Mouse (Mus musculus): ENCODE measurements at regions not wholly inside any gene's neighbourhood (a gene's known extent, or its start where the extent isn't known, plus 50 kb on each side); places are given as distances from the start of the nearest gene placed in this dataset.

DNA sequence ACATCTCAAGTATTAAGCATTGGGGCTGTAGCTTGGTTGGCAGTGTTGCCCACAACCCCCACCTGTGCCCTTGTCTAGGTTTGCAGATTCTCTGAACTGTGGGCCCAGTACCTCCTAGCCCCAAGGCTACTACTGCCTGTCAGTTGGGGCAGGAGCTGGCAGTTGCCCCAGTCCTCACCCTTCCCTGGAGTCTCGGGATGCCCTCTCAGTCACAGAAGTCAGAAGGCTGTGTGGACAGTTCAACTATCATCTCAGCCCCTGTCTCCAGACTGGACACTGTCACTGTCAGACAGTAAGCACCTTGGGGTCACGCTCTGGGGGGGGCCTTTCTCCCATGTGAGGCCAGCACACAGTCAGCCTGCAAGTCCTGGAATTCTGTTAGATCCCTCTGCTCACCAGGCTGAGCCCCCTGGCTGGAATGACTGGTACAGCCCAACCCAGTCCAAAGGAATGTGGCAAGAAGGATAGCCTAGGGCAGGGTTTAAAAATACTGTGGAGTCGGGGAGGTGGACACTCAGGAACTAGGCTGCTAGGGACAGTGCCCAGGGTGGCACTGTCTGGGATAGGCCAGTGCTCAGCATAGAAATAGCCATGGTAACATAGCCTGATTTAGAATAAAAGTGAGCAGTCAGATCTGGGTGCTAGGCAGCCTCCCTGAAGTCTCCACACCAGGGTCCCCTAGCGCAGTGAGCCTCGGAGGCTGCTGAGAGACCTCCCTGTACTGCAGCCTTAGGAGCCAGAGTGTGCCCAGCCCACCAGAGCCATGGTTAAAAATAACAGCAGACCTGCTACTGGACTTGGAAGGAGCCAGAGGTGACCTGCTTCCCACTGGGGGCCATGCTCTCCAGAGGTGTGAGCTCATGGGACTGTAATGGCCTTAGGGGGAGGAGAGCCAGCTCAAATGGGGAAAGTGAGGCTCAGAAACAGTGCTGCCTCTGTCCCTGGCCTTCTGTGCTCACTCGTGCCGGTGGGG, 83.1 kb upstream of the Ptpn1 start:
- TF ChIP-seq GATA1 (IDR thresholded peaks at IDR 0.05; ENCODE audit: borderline replicate concordance, low read length) (no peak), FLI1 (IDR thresholded peaks at IDR 0.05; ENCODE audit: low read length) (no peak)

All from megakaryocyte, embryonic 14.5 days (primary cell).